Mouse (Mus musculus) CH12.LX (cell line): ENCODE data around the gene H2al1e.

Experiments used
- GABPA ChIP-seq: IDR thresholded peaks from 2 replicates; pipeline ENCODE4 v1.6.1; 2012; ENCODE audit warnings: low read depth, low read length, improper control_type of control experiment, inconsistent platforms; ENCODE audit not compliant: insufficient replicate concordance
- IRF4 ChIP-seq: IDR thresholded peaks from 2 replicates; pipeline ENCODE4 v1.6.1; 2014; ENCODE audit warnings: low read depth, mild to moderate bottlenecking, inconsistent platforms, low read length, improper control_type of control experiment

GRCm38 (mm10) chrX:11360823-11361222 is 49.1 kb downstream of the H2al1e start:
- TF ChIP-seq IRF4, result no peak
- TF ChIP-seq GABPA, result no peak
